Mouse (Mus musculus): ENCODE measurements around the gene Slfn9. TPM values are rescaled to one million over a fixed set of nuclear protein-coding genes. Genes with fewer than 3 reads are reported as not detected.
A peak's percentile ranks its signal among the peaks of the same experiment; 100 is the strongest.

The Slfn9 gene
- total RNA-seq, 1 experiment: 10.9 TPM

DNA sequence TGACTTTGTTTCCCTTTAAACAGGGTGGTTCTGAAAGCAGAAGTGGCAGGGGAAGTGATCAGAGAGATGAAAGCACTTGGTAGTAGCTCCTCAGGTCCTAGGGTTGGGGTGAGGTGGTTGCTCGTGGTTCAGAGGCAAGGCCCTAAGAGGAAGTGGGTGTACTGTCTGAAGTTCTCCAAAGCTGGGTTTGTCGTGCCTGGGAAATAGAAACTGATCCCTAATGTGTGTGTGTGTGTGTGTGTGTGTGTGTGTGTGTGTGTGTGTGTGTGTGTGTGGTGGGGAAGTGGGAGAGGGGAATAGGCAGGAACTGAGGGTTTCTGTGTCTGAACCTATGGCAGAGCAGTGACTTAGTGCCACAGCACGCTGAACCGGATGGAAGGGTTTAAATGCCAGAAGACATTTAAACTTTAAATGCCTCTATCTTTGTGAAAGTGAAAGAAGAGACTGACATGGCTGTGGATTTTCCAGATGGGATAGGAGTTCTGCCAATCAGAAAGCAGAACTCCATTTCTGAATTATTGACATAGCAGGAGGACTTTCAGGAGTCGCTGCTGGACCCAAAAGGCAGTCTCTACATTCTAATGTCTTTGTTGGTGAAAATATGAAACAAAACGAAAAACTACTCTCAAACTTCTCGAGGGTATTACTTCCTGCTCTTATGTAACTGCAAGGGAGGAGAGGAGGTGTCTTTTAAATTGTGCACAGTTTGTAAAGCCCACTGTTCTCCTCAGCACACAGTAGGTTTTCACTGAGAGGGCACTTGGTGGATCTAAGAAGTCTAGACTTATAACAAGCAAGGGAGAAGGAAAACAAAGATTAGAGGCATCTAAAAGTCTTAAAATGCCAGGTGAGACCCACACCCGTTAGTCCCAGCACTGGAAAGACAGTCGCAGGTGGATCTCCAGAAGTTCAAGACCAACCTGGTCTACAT, 38.8 kb downstream of the Slfn9 start:
- Histone ChIP-seq H3K9ac (ENCODE audit: insufficient read depth, low read depth, low read length, poor library complexity, severe bottlenecking) (no peak overlapping the region), H3K27ac (ENCODE audit: insufficient read depth, low read depth, low read length, poor library complexity, severe bottlenecking) (no peak overlapping the region), H3K9me3 (ENCODE audit: control insufficient read depth, insufficient read depth, low read depth, low read length) (no peaks in the 10 kb centered on the region), H3K4me3 (ENCODE audit: insufficient read depth in 1 of 2, low read depth in 1 of 2, low read length in 2 of 2, poor library complexity in 1 of 2, severe bottlenecking in 1 of 2) (no peak overlapping the region), H3K36me3 (ENCODE audit: control insufficient read depth, insufficient read depth, low read length, poor library complexity, severe bottlenecking) (no peaks in the 10 kb centered on the region), H3K4me1 (ENCODE audit: control insufficient read depth in 2 of 2, insufficient read depth in 2 of 2, low read length in 2 of 2, poor library complexity in 1 of 2) (peaks cover 3 to 8% of the 10 kb centered on the region in 2 experiments)
- no peak for DNase-seq (ENCODE audit: low read depth, low spot score)
- no peak for TF ChIP-seq HCFC1 (IDR thresholded peaks at IDR 0.05; ENCODE audit: borderline replicate concordance, insufficient read depth, low read length)
- no peak for TF ChIP-seq CHD2 (IDR thresholded peaks at IDR 0.05; ENCODE audit: low read depth, low read length)
- TF ChIP-seq MAFK (IDR thresholded peaks at IDR 0.05; ENCODE audit: insufficient read depth, low read depth, low read length): no peak
- no peak for TF ChIP-seq ZC3H11A (IDR thresholded peaks at IDR 0.05; ENCODE audit: borderline replicate concordance, low read depth, low read length)
- in situ Hi-C loops (cut with MboI; ENCODE audit: low sequenced_read_pairs in 2 of 2, unreplicated experiment in 2 of 2): no loop called here

DNA sequence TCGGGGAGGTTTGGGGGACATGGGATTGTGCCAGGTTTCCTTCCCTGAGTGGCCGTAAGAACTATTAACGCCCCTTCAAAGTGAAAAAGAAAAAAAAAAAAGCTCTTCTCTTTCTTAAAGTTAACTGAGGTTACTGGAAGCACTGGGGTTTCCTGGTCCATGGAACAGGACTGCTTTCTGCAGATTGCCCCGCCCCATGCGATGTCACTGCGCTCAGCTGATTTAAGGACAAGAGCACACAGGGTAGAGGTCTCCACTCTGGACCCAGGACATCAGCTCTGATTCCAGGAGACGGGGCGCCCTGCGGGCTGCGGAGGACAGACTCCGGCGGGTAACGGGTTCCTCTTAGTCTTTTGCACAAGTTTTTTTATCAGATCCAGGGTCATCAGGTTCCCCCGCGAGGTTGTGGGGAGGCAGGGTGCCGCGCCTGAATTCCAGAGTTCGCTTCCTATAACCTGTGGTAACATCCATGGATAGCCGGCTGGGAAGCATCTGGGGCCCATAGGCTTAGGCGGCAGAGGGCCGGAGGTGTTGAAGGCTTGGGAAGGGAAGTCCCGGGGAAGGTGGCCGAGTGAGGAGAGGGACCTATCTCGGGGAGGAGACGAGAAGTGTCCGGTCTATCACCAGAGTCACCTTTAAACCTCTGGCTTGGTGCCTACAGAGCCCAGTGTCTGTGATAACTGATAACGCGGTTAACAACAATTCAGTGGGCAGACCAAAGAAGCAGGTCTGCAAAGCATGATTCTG, 39.6 kb downstream of the Slfn9 start:
- Histone ChIP-seq H3K4me1 (ENCODE audit: control insufficient read depth in 2 of 2, insufficient read depth in 2 of 2, low read length in 2 of 2, poor library complexity in 1 of 2) (peaks cover 3 to 8% of the 10 kb centered on the region in 2 experiments), H3K36me3 (ENCODE audit: control insufficient read depth, insufficient read depth, low read length, poor library complexity, severe bottlenecking) (no peaks in the 10 kb centered on the region), H3K9ac (ENCODE audit: insufficient read depth, low read depth, low read length, poor library complexity, severe bottlenecking) (0 out of 2 replicates have a peak overlapping the region, but pooled peaks have one; percentile 3), H3K27ac (ENCODE audit: insufficient read depth, low read depth, low read length, poor library complexity, severe bottlenecking) (no peak overlapping the region), H3K9me3 (ENCODE audit: control insufficient read depth, insufficient read depth, low read depth, low read length) (no peaks in the 10 kb centered on the region), H3K4me3 (ENCODE audit: insufficient read depth in 1 of 2, low read depth in 1 of 2, low read length in 2 of 2, poor library complexity in 1 of 2, severe bottlenecking in 1 of 2) (peak overlapping the region; percentile 38 to 43)
- in situ Hi-C loops (cut with MboI; ENCODE audit: low sequenced_read_pairs in 2 of 2, unreplicated experiment in 2 of 2): no loop called here
- no peak for DNase-seq (ENCODE audit: low read depth, low spot score)
- TF ChIP-seq ZC3H11A (IDR thresholded peaks at IDR 0.05; ENCODE audit: borderline replicate concordance, low read depth, low read length) (no peak), HCFC1 (IDR thresholded peaks at IDR 0.05; ENCODE audit: borderline replicate concordance, insufficient read depth, low read length) (no peak), MAFK (IDR thresholded peaks at IDR 0.05; ENCODE audit: insufficient read depth, low read depth, low read length) (no peak), CHD2 (IDR thresholded peaks at IDR 0.05; ENCODE audit: low read depth, low read length) (no peak), ZNF384 (IDR thresholded peaks at IDR 0.05; ENCODE audit: low read depth, low read length) (no peak)

DNA sequence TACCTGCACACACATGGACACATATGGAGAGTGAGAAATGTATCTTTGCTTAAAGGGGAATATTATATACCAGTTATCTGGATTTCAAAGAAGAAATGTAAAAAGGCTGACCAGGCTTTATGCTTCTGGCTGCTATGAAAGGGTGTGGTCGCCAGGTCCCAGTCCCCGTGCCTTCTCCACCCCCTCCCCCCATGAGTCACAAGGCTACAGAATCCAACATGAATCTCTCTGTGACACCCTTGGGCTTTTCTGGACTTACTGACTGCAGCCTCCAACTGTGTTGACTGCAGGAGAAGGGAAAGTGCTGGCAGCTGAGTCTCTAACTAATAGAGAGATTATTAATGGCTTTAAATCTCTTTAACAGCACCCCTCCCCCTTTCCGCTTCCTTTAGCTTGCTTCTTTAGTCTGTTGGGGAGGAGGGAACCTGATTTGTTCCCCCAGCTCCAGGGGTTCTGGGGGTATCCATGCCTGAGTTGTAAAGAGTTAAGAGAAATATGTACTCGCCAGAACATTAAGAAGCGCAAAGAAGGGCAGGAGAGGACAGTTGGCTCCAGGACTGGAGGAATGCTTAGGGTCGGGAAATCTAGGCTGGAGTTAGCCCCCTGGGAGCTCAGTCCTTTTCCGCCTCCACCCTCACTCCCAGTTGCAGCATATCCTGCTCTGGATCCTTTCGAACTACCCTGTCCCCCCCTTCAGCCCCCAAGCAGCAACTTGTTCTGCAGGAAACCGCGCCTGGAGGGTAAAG, 40.7 kb downstream of the Slfn9 start, which contains the start of gene Slfn5:
TSS of gene Slfn5 (plus strand) at position 614 of the 746 bp plus-strand sequence.
- 0 out of 2 replicates have a peak within 1 kb of the TSS, but pooled peaks have one; percentile 3 for H3K9ac ChIP-seq (ENCODE audit: insufficient read depth, low read depth, low read length, poor library complexity, severe bottlenecking)
- H3K9me3 ChIP-seq (ENCODE audit: control insufficient read depth, insufficient read depth, low read depth, low read length): no peaks in the 10 kb centered on the region
- no peaks in the 10 kb centered on the region for H3K36me3 ChIP-seq (ENCODE audit: control insufficient read depth, insufficient read depth, low read length, poor library complexity, severe bottlenecking)
- peaks cover 0 to 8% of the 10 kb centered on the region in 2 experiments; a peak in 2 of 4 replicates for H3K4me1 ChIP-seq (ENCODE audit: control insufficient read depth in 2 of 2, insufficient read depth in 2 of 2, low read length in 2 of 2, poor library complexity in 1 of 2)
- H3K27ac ChIP-seq (ENCODE audit: insufficient read depth, low read depth, low read length, poor library complexity, severe bottlenecking): no peak within 1 kb of the TSS
- in situ Hi-C loops (cut with MboI; ENCODE audit: low sequenced_read_pairs in 2 of 2, unreplicated experiment in 2 of 2): no loop called here
- TF ChIP-seq CHD2 (IDR thresholded peaks at IDR 0.05; ENCODE audit: low read depth, low read length) (no peak), ZNF384 (IDR thresholded peaks at IDR 0.05; ENCODE audit: low read depth, low read length) (no peak), ZC3H11A (IDR thresholded peaks at IDR 0.05; ENCODE audit: borderline replicate concordance, low read depth, low read length) (no peak), HCFC1 (IDR thresholded peaks at IDR 0.05; ENCODE audit: borderline replicate concordance, insufficient read depth, low read length) (no peak), MAFK (IDR thresholded peaks at IDR 0.05; ENCODE audit: insufficient read depth, low read depth, low read length) (no peak)
- peak within 1 kb of the TSS; percentile 38 to 43 for H3K4me3 ChIP-seq (ENCODE audit: insufficient read depth in 1 of 2, low read depth in 1 of 2, low read length in 2 of 2, poor library complexity in 1 of 2, severe bottlenecking in 1 of 2)
- no peak for DNase-seq (ENCODE audit: low read depth, low spot score)

- no peak for DNase-seq (ENCODE audit: low read depth, low spot score)
- TF ChIP-seq MAFK (IDR thresholded peaks at IDR 0.05; ENCODE audit: insufficient read depth, low read depth, low read length) (no peak), HCFC1 (IDR thresholded peaks at IDR 0.05; ENCODE audit: borderline replicate concordance, insufficient read depth, low read length) (no peak), ZC3H11A (IDR thresholded peaks at IDR 0.05; ENCODE audit: borderline replicate concordance, low read depth, low read length) (no peak), ZNF384 (IDR thresholded peaks at IDR 0.05; ENCODE audit: low read depth, low read length) (no peak), CHD2 (IDR thresholded peaks at IDR 0.05; ENCODE audit: low read depth, low read length) (no peak)
- no peaks in the 10 kb centered on the region for H3K36me3 ChIP-seq (ENCODE audit: control insufficient read depth, insufficient read depth, low read length, poor library complexity, severe bottlenecking)
- no peak overlapping the region for H3K27ac ChIP-seq (ENCODE audit: insufficient read depth, low read depth, low read length, poor library complexity, severe bottlenecking)
- peaks cover 0 to 7% of the 10 kb centered on the region in 2 experiments; a peak in 2 of 4 replicates for H3K4me1 ChIP-seq (ENCODE audit: control insufficient read depth in 2 of 2, insufficient read depth in 2 of 2, low read length in 2 of 2, poor library complexity in 1 of 2)
- no peak overlapping the region for H3K9ac ChIP-seq (ENCODE audit: insufficient read depth, low read depth, low read length, poor library complexity, severe bottlenecking)
- no peaks in the 10 kb centered on the region for H3K9me3 ChIP-seq (ENCODE audit: control insufficient read depth, insufficient read depth, low read depth, low read length)
- in situ Hi-C loops (cut with MboI; ENCODE audit: low sequenced_read_pairs in 2 of 2, unreplicated experiment in 2 of 2): no loop called here
- H3K4me3 ChIP-seq (ENCODE audit: insufficient read depth in 1 of 2, low read depth in 1 of 2, low read length in 2 of 2, poor library complexity in 1 of 2, severe bottlenecking in 1 of 2): no peak overlapping the region
These were observed 42.6 kb downstream of the Slfn9 start for GRCm38 (mm10) chr11:82949036-82949435.

All from ES-E14 (cell line).